Mouse (Mus musculus) forebrain, embryonic 14.5 days (tissue): ENCODE measurements around the gene Cntn6. TPM values are rescaled to one million over a fixed set of nuclear protein-coding genes. Genes with fewer than 3 reads are reported as not detected.

Source experiments
- ATAC-seq: fragments of 200-750 bp; cut with Nextera tagmentation; 2 replicates; pipeline ENCODE4 v1.8.0; 2017; ENCODE audit warnings: mild to moderate bottlenecking, moderate library complexity
- DNase-seq: peaks from one replicate; pipeline ENCODE4 v3.0.0-alpha.2; 2015; ENCODE audit warnings: low spot score
- H3K27ac ChIP-seq: fragments of 300-500 bp; sonication (generic); 2 replicates; pipeline ENCODE4 v1.5.1; 2014; ENCODE audit warnings: low read depth, mild to moderate bottlenecking, control low read depth, low read length, moderate library complexity
- H3K27me3 ChIP-seq: fragments of 300-500 bp; sonication (generic); replicated peaks from 2 replicates; pipeline ENCODE4 v1.6.1; 2014; ENCODE audit warnings: low read length, control low read depth, mixed read lengths; ENCODE audit not compliant: control insufficient read depth, insufficient read depth
- H3K36me3 ChIP-seq: fragments of 300-500 bp; sonication (generic); 2 replicates; pipeline ENCODE4 v1.6.1; 2014; ENCODE audit warnings: low read length, control low read depth; ENCODE audit not compliant: control insufficient read depth, insufficient read depth
- H3K4me1 ChIP-seq: fragments of 300-500 bp; sonication (generic); 2 replicates; pipeline ENCODE4 v1.6.1; 2014; ENCODE audit warnings: antibody characterized with exemption, low read length, control low read depth; ENCODE audit not compliant: control insufficient read depth, insufficient read depth
- H3K4me2 ChIP-seq: fragments of 300-500 bp; sonication (generic); 2 replicates; pipeline ENCODE4 v1.6.1; 2014; ENCODE audit warnings: mild to moderate bottlenecking, control low read depth, low read length
- H3K4me3 ChIP-seq: fragments of 300-500 bp; sonication (generic); 2 replicates; pipeline ENCODE4 v1.5.1; 2014; ENCODE audit warnings: low read depth, low read length, control low read depth
- H3K9ac ChIP-seq: fragments of 300-500 bp; sonication (generic); 2 replicates; pipeline ENCODE4 v1.6.1; 2014; ENCODE audit warnings: mild to moderate bottlenecking, low read length, control low read depth, moderate library complexity
- H3K9me3 ChIP-seq: fragments of 300-500 bp; sonication (generic); replicated peaks from 2 replicates; pipeline ENCODE4 v1.6.1; 2016; ENCODE audit warnings: low read length, control low read depth, mixed read lengths; ENCODE audit not compliant: control insufficient read depth
- WGBS: fragments of 180-500 bp; shearing (Covaris S2); extraction: QIAGEN DNeasy Blood & Tissue Kit; methylation state at CpG from one replicate; pipeline ENCODE4 v1.1.7; 2014; 5-methylcytosine and 5-hydroxymethylcytosine counted together
- polyA plus RNA-seq: library from polyadenylated mRNA; unstranded; fragments of >200 nt; fragmentation: Nextera tagmentation; extraction: Ambion mirVana; gene quantifications from 2 replicates; pipeline ENCODE4 v1.2.1, GENCODE M21; 2014

Cntn6 gene
- polyA plus RNA-seq, 1 experiment from 2014 or later = 3.8 TPM

GRCm38 (mm10) chr6:104688439-104689125, 196.0 kb downstream of the Cntn6 start:
- no peaks in the 10 kb centered on the region for H3K4me1 ChIP-seq
- WGBS = 89% methylated on average over 6 of the region's 6 CpGs
- no peaks in the 10 kb centered on the region for H3K36me3 ChIP-seq
- H3K9me3 ChIP-seq = no peaks in the 10 kb centered on the region
- no peak overlapping the region for H3K9ac ChIP-seq
- H3K27ac ChIP-seq = no peak overlapping the region
- no peaks in the 10 kb centered on the region for H3K27me3 ChIP-seq
- no peak for DNase-seq
- H3K4me2 ChIP-seq = no peak overlapping the region
- no peak overlapping the region for H3K4me3 ChIP-seq
- ATAC-seq = no peak

- Histone ChIP-seq H3K27me3 (no peaks in the 10 kb centered on the region), H3K36me3 (no peaks in the 10 kb centered on the region), H3K27ac (no peak overlapping the region), H3K4me2 (no peak overlapping the region), H3K9ac (no peak overlapping the region), H3K9me3 (no peaks in the 10 kb centered on the region), H3K4me3 (no peak overlapping the region), H3K4me1 (no peaks in the 10 kb centered on the region)
- ATAC-seq (peak; percentile 79), DNase-seq (peak; percentile 67)
- WGBS = 13% methylated on average over 1 of the region's 1 CpGs
Measured at GRCm38 (mm10) chr6:104728571-104728970, 236.0 kb downstream of the Cntn6 start.

GRCm38 (mm10) chr6:104734256-104734655, 241.7 kb downstream of the Cntn6 start:
- WGBS = 95% methylated on average over 1 of the region's 1 CpGs
- H3K4me3 ChIP-seq = no peak overlapping the region
- no peak overlapping the region for H3K9ac ChIP-seq
- H3K4me1 ChIP-seq = no peaks in the 10 kb centered on the region
- H3K4me2 ChIP-seq = no peak overlapping the region
- no peaks in the 10 kb centered on the region for H3K36me3 ChIP-seq
- DNase-seq (no peak), ATAC-seq (no peak)
- no peaks in the 10 kb centered on the region for H3K9me3 ChIP-seq
- no peaks in the 10 kb centered on the region for H3K27me3 ChIP-seq
- H3K27ac ChIP-seq = no peak overlapping the region

GRCm38 (mm10) chr6:104738999-104739398, 246.4 kb downstream of the Cntn6 start:
- no peak for DNase-seq
- Histone ChIP-seq H3K4me3 (no peak overlapping the region), H3K27ac (no peak overlapping the region), H3K9ac (no peak overlapping the region), H3K4me1 (no peaks in the 10 kb centered on the region), H3K27me3 (no peaks in the 10 kb centered on the region), H3K36me3 (no peaks in the 10 kb centered on the region), H3K4me2 (no peak overlapping the region), H3K9me3 (no peaks in the 10 kb centered on the region)
- no peak for ATAC-seq
- WGBS = 93% methylated on average over 4 of the region's 4 CpGs

- Histone ChIP-seq H3K36me3 (no peaks in the 10 kb centered on the region), H3K4me3 (no peak overlapping the region), H3K4me1 (no peaks in the 10 kb centered on the region), H3K9ac (no peak overlapping the region), H3K27me3 (no peaks in the 10 kb centered on the region), H3K4me2 (no peak overlapping the region), H3K27ac (no peak overlapping the region), H3K9me3 (no peaks in the 10 kb centered on the region)
- DNase-seq = no peak
- no peak for ATAC-seq
Measured at GRCm38 (mm10) chr6:104758125-104758524, 265.5 kb downstream of the Cntn6 start.

- no peaks in the 10 kb centered on the region for H3K4me1 ChIP-seq
- no peak overlapping the region for H3K9ac ChIP-seq
- WGBS = 46% methylated on average over 3 of the region's 3 CpGs
- H3K9me3 ChIP-seq = no peaks in the 10 kb centered on the region
- H3K27me3 ChIP-seq = no peaks in the 10 kb centered on the region
- no peak overlapping the region for H3K4me3 ChIP-seq
- no peaks in the 10 kb centered on the region for H3K36me3 ChIP-seq
- no peak overlapping the region for H3K27ac ChIP-seq
- DNase-seq (peak; percentile 13), ATAC-seq (no peak)
- no peak overlapping the region for H3K4me2 ChIP-seq
Measured at GRCm38 (mm10) chr6:104761226-104761625, 268.6 kb downstream of the Cntn6 start.

GRCm38 (mm10) chr6:104783891-104784290, 291.3 kb downstream of the Cntn6 start:
- H3K4me2 ChIP-seq = no peak overlapping the region
- 91% methylated on average over 3 of the region's 3 CpGs for WGBS
- H3K36me3 ChIP-seq = no peaks in the 10 kb centered on the region
- no peaks in the 10 kb centered on the region for H3K27me3 ChIP-seq
- no peaks in the 10 kb centered on the region for H3K4me1 ChIP-seq
- H3K9me3 ChIP-seq = no peaks in the 10 kb centered on the region
- H3K9ac ChIP-seq = no peak overlapping the region
- H3K4me3 ChIP-seq = no peak overlapping the region
- ATAC-seq (no peak), DNase-seq (no peak)
- H3K27ac ChIP-seq = no peak overlapping the region

GRCm38 (mm10) chr6:104787502-104787901, 294.9 kb downstream of the Cntn6 start:
- H3K9ac ChIP-seq = no peak overlapping the region
- no peaks in the 10 kb centered on the region for H3K27me3 ChIP-seq
- H3K9me3 ChIP-seq = no peaks in the 10 kb centered on the region
- no peak overlapping the region for H3K4me2 ChIP-seq
- no peaks in the 10 kb centered on the region for H3K36me3 ChIP-seq
- H3K27ac ChIP-seq = no peak overlapping the region
- no peak overlapping the region for H3K4me3 ChIP-seq
- no peaks in the 10 kb centered on the region for H3K4me1 ChIP-seq
- WGBS = 71% methylated on average over 2 of the region's 2 CpGs
- ATAC-seq = no peak
- no peak for DNase-seq

- no peaks in the 10 kb centered on the region for H3K36me3 ChIP-seq
- H3K4me2 ChIP-seq = no peak overlapping the region
- 23% methylated on average over 4 of the region's 4 CpGs for WGBS
- H3K27me3 ChIP-seq = no peaks in the 10 kb centered on the region
- ATAC-seq = peak; percentile 69
- no peak overlapping the region for H3K27ac ChIP-seq
- no peak overlapping the region for H3K9ac ChIP-seq
- no peaks in the 10 kb centered on the region for H3K9me3 ChIP-seq
- no peak overlapping the region for H3K4me3 ChIP-seq
- no peaks in the 10 kb centered on the region for H3K4me1 ChIP-seq
- DNase-seq = peak; percentile 72
Measured at GRCm38 (mm10) chr6:104808526-104808925, 315.9 kb downstream of the Cntn6 start.
